Mouse (Mus musculus): Measurements from ENCODE around the gene Elmo1. TPM values are rescaled to one million over a fixed set of nuclear protein-coding genes. Genes with fewer than 3 reads are reported as not detected.

The Elmo1 gene
- polyA plus RNA-seq, 1 experiment = 16.1 TPM

DNA sequence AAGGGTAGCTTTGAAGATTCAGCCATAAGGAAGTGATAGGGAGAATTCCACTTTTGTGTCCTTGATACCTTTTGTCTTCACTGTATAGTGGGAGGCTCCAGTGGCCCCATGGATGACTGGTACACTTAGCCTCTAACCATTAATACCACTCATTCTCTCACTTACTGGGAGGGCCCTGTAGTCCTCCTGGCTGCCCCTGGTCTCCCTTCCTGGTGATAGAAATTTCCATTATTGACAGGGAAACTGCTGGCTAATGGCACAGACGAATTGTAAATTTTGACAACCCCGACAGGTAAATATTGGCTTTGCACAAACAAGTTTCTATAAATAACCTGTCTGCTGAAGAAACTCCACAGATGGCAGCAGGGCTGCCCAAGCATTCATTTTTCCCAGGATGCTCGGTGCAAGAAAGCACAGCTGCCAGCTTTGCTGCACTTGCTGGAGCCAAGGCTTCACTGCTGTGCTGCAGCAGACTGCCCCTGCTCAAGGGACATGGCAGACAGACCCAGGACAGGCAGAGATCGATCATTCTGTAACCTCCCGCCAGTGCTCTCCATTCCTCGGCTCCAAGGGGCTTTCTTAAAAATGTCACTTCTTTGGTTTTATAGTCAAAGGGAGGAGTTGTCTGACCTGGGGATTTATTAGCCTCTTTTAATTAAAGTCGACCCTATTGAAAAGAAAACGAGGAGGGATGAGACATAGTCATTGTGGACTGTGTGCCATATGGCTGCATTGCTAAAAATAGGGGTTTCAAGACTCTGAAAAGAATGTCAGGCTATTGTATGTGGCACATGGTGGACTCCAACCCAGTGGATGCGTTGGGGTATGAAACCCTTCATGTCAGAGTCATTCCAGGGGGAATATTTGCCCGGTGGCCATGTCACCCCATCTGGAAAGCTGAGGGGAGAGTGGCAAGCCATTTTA, 422.2 kb downstream of the Elmo1 start:
- no peaks in the 10 kb centered on the region for H3K36me3 ChIP-seq (ENCODE audit: control insufficient read depth, insufficient read depth, low read length, poor library complexity, severe bottlenecking)
- TF ChIP-seq EP300 (IDR thresholded peaks at IDR 0.05; ENCODE audit: insufficient read depth, low read depth, low read length) (no peak), CTCF (IDR thresholded peaks at IDR 0.05; ENCODE audit: low read depth, low read length) (no peak)
- H3K9me3 ChIP-seq (replicated peaks; ENCODE audit: control insufficient read depth, insufficient read depth, low read length, poor library complexity, severe bottlenecking) = no peaks in the 10 kb centered on the region
- H3K4me3 ChIP-seq (ENCODE audit: low read depth, low read length) = no peak overlapping the region
- H3K9ac ChIP-seq (ENCODE audit: low read depth, poor library complexity, severe bottlenecking) = no peak overlapping the region
- no peak overlapping the region for H3K27ac ChIP-seq (ENCODE audit: insufficient read depth, low read length)
- H3K4me1 ChIP-seq (ENCODE audit: control insufficient read depth, insufficient read depth, low read length) = no peaks in the 10 kb centered on the region
- no peaks in the 10 kb centered on the region for H3K27me3 ChIP-seq (ENCODE audit: control insufficient read depth, insufficient read depth, low read length, poor library complexity, severe bottlenecking)

DNA sequence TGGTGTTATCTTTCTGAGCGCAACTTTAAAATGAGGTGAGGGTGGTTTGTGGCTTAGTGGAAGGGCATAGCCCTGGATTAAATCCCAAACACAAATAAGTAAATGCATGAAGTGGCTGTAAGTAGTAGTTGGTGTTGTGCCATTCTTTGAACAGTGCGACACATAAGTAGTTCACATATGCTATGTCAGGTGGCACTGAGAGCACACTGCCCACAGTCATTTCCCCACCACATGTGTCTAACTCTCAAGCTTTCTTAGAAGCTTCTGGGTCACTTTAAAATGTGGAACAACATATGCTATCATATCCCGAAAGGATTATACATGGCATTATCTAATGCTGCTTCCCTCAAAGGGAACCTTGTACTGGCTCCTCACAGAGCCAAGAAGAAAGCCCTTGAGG, 424.3 kb downstream of the Elmo1 start:
- no peak overlapping the region for H3K4me3 ChIP-seq (ENCODE audit: low read depth, low read length)
- H3K27ac ChIP-seq (ENCODE audit: insufficient read depth, low read length) = no peak overlapping the region
- H3K36me3 ChIP-seq (ENCODE audit: control insufficient read depth, insufficient read depth, low read length, poor library complexity, severe bottlenecking) = no peaks in the 10 kb centered on the region
- TF ChIP-seq POLR2A (IDR thresholded peaks at IDR 0.05; ENCODE audit: insufficient read depth, low read length) (no peak), EP300 (IDR thresholded peaks at IDR 0.05; ENCODE audit: insufficient read depth, low read depth, low read length) (no peak), CTCF (IDR thresholded peaks at IDR 0.05; ENCODE audit: low read depth, low read length) (no peak)
- no peaks in the 10 kb centered on the region for H3K27me3 ChIP-seq (ENCODE audit: control insufficient read depth, insufficient read depth, low read length, poor library complexity, severe bottlenecking)
- no peaks in the 10 kb centered on the region for H3K4me1 ChIP-seq (ENCODE audit: control insufficient read depth, insufficient read depth, low read length)
- no peak overlapping the region for H3K9ac ChIP-seq (ENCODE audit: low read depth, poor library complexity, severe bottlenecking)
- no peaks in the 10 kb centered on the region for H3K9me3 ChIP-seq (replicated peaks; ENCODE audit: control insufficient read depth, insufficient read depth, low read length, poor library complexity, severe bottlenecking)

DNA sequence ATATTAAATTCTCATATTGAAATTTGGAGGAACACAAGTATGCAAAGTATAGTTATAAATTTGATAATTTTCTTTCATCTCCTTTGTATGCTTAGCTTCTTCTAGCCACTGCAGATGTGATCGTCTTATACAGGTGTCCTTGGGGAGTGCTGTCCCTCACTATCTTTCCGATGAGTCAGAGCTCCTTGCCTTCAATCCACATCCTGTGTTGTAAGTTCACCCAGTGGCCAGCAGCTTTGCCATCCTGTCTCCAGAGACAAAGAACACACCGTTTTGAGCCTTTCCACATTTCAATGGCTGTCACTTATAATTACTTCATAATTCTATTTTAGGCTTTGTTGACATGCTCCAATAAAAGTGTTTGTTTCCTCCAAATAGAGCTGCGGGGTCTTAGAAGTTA, 425.7 kb downstream of the Elmo1 start:
- H3K36me3 ChIP-seq (ENCODE audit: control insufficient read depth, insufficient read depth, low read length, poor library complexity, severe bottlenecking) = no peaks in the 10 kb centered on the region
- H3K4me1 ChIP-seq (ENCODE audit: control insufficient read depth, insufficient read depth, low read length) = no peaks in the 10 kb centered on the region
- H3K9me3 ChIP-seq (replicated peaks; ENCODE audit: control insufficient read depth, insufficient read depth, low read length, poor library complexity, severe bottlenecking) = no peaks in the 10 kb centered on the region
- H3K27ac ChIP-seq (ENCODE audit: insufficient read depth, low read length) = no peak overlapping the region
- no peaks in the 10 kb centered on the region for H3K27me3 ChIP-seq (ENCODE audit: control insufficient read depth, insufficient read depth, low read length, poor library complexity, severe bottlenecking)
- H3K9ac ChIP-seq (ENCODE audit: low read depth, poor library complexity, severe bottlenecking) = no peak overlapping the region
- TF ChIP-seq CTCF (IDR thresholded peaks at IDR 0.05; ENCODE audit: low read depth, low read length) (no peak), EP300 (IDR thresholded peaks at IDR 0.05; ENCODE audit: insufficient read depth, low read depth, low read length) (no peak), POLR2A (IDR thresholded peaks at IDR 0.05; ENCODE audit: insufficient read depth, low read length) (no peak)
- H3K4me3 ChIP-seq (ENCODE audit: low read depth, low read length) = no peak overlapping the region

DNA sequence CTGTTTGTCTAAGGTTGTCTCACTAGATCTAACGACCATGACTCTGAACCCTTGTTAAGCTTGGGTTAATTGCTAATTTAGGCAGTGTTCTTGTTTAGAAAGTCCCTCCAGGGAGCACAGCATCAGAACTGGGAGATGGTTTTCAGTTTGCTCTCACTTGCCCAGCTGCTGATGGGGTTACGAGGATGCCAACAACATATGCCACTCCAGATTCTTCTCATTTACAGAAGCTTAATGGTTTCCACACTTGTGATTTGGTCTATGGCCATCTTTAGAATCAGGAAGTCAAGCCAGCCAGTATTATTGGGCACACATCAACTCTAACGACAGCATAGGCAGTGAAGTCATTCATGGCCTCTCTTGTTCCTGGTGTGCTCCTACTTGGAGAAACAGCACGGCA, 427.3 kb downstream of the Elmo1 start:
- no peak overlapping the region for H3K27ac ChIP-seq (ENCODE audit: insufficient read depth, low read length)
- no peak overlapping the region for H3K9ac ChIP-seq (ENCODE audit: low read depth, poor library complexity, severe bottlenecking)
- no peaks in the 10 kb centered on the region for H3K36me3 ChIP-seq (ENCODE audit: control insufficient read depth, insufficient read depth, low read length, poor library complexity, severe bottlenecking)
- H3K4me1 ChIP-seq (ENCODE audit: control insufficient read depth, insufficient read depth, low read length) = no peaks in the 10 kb centered on the region
- no peaks in the 10 kb centered on the region for H3K9me3 ChIP-seq (replicated peaks; ENCODE audit: control insufficient read depth, insufficient read depth, low read length, poor library complexity, severe bottlenecking)
- H3K4me3 ChIP-seq (ENCODE audit: low read depth, low read length) = no peak overlapping the region
- no peaks in the 10 kb centered on the region for H3K27me3 ChIP-seq (ENCODE audit: control insufficient read depth, insufficient read depth, low read length, poor library complexity, severe bottlenecking)
- TF ChIP-seq EP300 (IDR thresholded peaks at IDR 0.05; ENCODE audit: insufficient read depth, low read depth, low read length) (no peak), CTCF (IDR thresholded peaks at IDR 0.05; ENCODE audit: low read depth, low read length) (no peak), POLR2A (IDR thresholded peaks at IDR 0.05; ENCODE audit: insufficient read depth, low read length) (no peak)

DNA sequence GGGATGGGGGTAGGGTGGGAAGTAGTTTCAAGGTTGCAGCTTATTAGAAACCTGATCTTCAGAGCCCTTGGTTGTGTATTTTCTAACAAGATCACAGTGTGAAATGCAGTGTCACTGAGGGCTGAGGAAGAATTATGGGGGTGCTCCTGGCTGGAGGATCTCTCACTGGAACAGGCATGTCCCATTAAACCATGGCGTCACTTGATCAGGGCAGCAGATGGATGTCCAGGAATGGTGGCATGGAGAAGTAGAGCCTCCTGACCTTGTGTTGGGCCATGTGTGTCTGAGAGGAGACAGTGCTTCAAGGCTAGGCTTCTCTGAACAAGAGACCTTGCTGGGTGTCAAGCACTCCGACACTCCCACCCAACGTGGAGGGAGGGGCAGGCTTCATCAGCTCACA, 431.1 kb downstream of the Elmo1 start:
- Histone ChIP-seq H3K9ac (ENCODE audit: low read depth, poor library complexity, severe bottlenecking) (no peak overlapping the region), H3K27ac (ENCODE audit: insufficient read depth, low read length) (no peak overlapping the region), H3K27me3 (ENCODE audit: control insufficient read depth, insufficient read depth, low read length, poor library complexity, severe bottlenecking) (no peaks in the 10 kb centered on the region), H3K36me3 (ENCODE audit: control insufficient read depth, insufficient read depth, low read length, poor library complexity, severe bottlenecking) (no peaks in the 10 kb centered on the region), H3K9me3 (replicated peaks; ENCODE audit: control insufficient read depth, insufficient read depth, low read length, poor library complexity, severe bottlenecking) (no peaks in the 10 kb centered on the region), H3K4me3 (ENCODE audit: low read depth, low read length) (no peak overlapping the region), H3K4me1 (ENCODE audit: control insufficient read depth, insufficient read depth, low read length) (no peaks in the 10 kb centered on the region)
- TF ChIP-seq EP300 (IDR thresholded peaks at IDR 0.05; ENCODE audit: insufficient read depth, low read depth, low read length) (no peak), POLR2A (IDR thresholded peaks at IDR 0.05; ENCODE audit: insufficient read depth, low read length) (no peak), CTCF (IDR thresholded peaks at IDR 0.05; ENCODE audit: low read depth, low read length) (no peak)

DNA sequence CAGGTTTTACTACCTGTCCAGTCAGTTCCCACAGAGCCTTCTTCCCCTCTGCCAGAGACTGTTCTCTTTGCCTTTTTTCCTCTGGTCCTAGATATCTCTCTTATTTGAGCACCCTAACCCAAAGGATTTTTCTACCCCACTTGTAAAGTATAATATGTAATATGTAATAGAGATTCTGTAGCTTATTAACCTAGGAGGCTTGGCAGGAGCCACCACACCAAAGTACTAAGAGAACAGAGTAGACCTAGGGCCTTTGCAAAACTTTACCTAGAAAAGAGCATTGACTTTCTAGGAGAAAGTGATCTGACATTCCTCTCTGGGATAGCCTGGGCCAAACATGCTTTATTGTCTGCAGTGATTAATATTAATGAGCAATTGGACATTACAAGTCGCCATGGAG, 433.3 kb downstream of the Elmo1 start:
- H3K4me1 ChIP-seq (ENCODE audit: control insufficient read depth, insufficient read depth, low read length) = no peaks in the 10 kb centered on the region
- H3K27ac ChIP-seq (ENCODE audit: insufficient read depth, low read length) = no peak overlapping the region
- no peak overlapping the region for H3K4me3 ChIP-seq (ENCODE audit: low read depth, low read length)
- no peak overlapping the region for H3K9ac ChIP-seq (ENCODE audit: low read depth, poor library complexity, severe bottlenecking)
- H3K36me3 ChIP-seq (ENCODE audit: control insufficient read depth, insufficient read depth, low read length, poor library complexity, severe bottlenecking) = no peaks in the 10 kb centered on the region
- TF ChIP-seq POLR2A (IDR thresholded peaks at IDR 0.05; ENCODE audit: insufficient read depth, low read length) (no peak), EP300 (IDR thresholded peaks at IDR 0.05; ENCODE audit: insufficient read depth, low read depth, low read length) (no peak), CTCF (IDR thresholded peaks at IDR 0.05; ENCODE audit: low read depth, low read length) (no peak)
- H3K9me3 ChIP-seq (replicated peaks; ENCODE audit: control insufficient read depth, insufficient read depth, low read length, poor library complexity, severe bottlenecking) = no peaks in the 10 kb centered on the region
- no peaks in the 10 kb centered on the region for H3K27me3 ChIP-seq (ENCODE audit: control insufficient read depth, insufficient read depth, low read length, poor library complexity, severe bottlenecking)

Data from ES-Bruce4 (cell line).